Mouse (Mus musculus): Measurements from ENCODE around the gene Fam234b.

GRCm38 (mm10) chr6:135191906-135192305 lies 5.9 kb upstream of the Fam234b start:
- no peak for TF ChIP-seq GATA1 (IDR thresholded peaks at IDR 0.05; ENCODE audit: low read length)
- no peak for TF ChIP-seq TAL1 (IDR thresholded peaks at IDR 0.05; ENCODE audit: low read length)
